Mouse (Mus musculus) testis, adult 2 months (tissue): Measurements from ENCODE around the gene Cpne2. TPM values are rescaled to one million over a fixed set of nuclear protein-coding genes. Genes with fewer than 3 reads are reported as not detected.
A peak's percentile ranks its signal among the peaks of the same experiment; 100 is the strongest.

Source experiments
- H3K27ac ChIP-seq: fragments of 200-500 bp; 2 replicates; pipeline ENCODE4 v1.5.1; 2012; ENCODE audit warnings: low read depth, low read length; ENCODE audit not compliant: control insufficient read depth, insufficient read depth
- H3K27me3 ChIP-seq: fragments of 200-500 bp; 2 replicates; pipeline ENCODE4 v1.6.1; 2012; ENCODE audit warnings: mild to moderate bottlenecking, low read length, moderate library complexity; ENCODE audit not compliant: control insufficient read depth, insufficient read depth
- H3K36me3 ChIP-seq: fragments of 200-500 bp; 2 replicates; pipeline ENCODE4 v1.6.1; 2012; ENCODE audit warnings: mild to moderate bottlenecking, low read length; ENCODE audit not compliant: control insufficient read depth, insufficient read depth
- H3K4me1 ChIP-seq: fragments of 200-500 bp; 2 replicates; pipeline ENCODE4 v1.6.1; 2012; ENCODE audit warnings: low read length; ENCODE audit not compliant: control insufficient read depth, insufficient read depth
- H3K4me3 ChIP-seq: fragments of 200-500 bp; 2 replicates; pipeline ENCODE4 v1.5.1; 2012; ENCODE audit warnings: low read depth, mild to moderate bottlenecking, low read length, moderate library complexity, mixed read lengths; ENCODE audit not compliant: control insufficient read depth
- CTCF ChIP-seq: fragments of 200-500 bp; IDR thresholded peaks from 2 replicates; pipeline ENCODE4 v1.5.1; 2012; ENCODE audit warnings: low read depth, mild to moderate bottlenecking, inconsistent platforms, low read length, moderate library complexity; ENCODE audit not compliant: control insufficient read depth, insufficient read depth, insufficient replicate concordance
- POLR2A ChIP-seq: fragments of 200-500 bp; IDR thresholded peaks from 2 replicates; pipeline ENCODE4 v1.6.1; 2012; ENCODE audit warnings: low read depth, mild to moderate bottlenecking, inconsistent platforms, low read length, moderate library complexity; ENCODE audit not compliant: control insufficient read depth
- polyA plus RNA-seq: library from polyadenylated mRNA; depleted of rRNA; stranded (reverse); fragments of >200 nt; gene quantifications from 2 replicates; pipeline ENCODE4 v1.2.3, GENCODE M21; 2012; rRNA removed

Gene Cpne2
- polyA plus RNA-seq = 3.1 and 4.2 TPM in 2 replicates

DNA sequence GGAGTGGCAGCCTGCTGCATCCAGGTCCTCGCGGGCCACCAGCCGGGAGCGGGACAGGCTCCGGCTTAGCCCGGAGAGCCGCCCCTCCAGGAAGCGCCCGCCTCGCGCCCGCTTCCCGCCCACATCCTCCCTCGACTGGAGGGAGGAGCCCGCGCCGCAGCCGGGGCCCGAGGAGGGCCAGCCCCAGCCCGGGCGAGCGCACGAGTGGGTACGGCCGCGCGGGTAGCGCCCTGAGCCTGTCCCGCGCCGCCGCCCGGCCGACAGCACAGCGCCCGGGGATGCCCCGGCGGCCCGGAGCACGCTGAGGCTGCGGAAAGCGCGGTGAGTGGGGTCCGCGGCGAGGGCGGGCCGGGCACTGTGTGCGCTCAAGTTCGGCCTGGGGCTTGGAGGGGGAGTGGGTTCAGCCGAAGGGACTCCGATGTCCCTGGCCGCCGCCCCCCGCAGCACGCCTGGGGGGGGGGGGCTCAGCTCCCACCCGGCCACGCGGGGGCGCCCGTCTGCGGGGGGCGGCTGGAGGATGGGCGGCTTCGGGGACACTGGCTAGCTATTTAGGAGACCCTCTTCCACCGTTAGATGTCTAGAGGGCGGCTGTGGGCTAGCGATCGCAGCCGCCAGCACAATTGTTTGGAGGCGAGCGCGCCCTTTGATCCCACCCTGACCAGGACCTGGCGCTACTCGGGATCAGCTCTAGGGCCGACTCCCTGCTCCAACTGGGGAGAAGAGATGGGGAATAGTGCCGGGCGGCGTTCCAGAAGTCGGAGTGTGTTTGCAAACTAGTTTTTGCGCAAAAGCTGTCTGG lies at the start of gene Cpne2:
TSS of gene Cpne2 (plus strand) at position 118 of the 799 bp plus-strand sequence.
- H3K4me1 ChIP-seq = peaks cover 11% of the 10 kb centered on the region
- no peaks in the 10 kb centered on the region; the same call in 1 of the 2 replicates for H3K27me3 ChIP-seq
- no peak within 1 kb of the TSS for H3K27ac ChIP-seq
- no peaks in the 10 kb centered on the region for H3K36me3 ChIP-seq
- TF ChIP-seq POLR2A = no peak; the same call in 1 of the 2 replicates
- TF ChIP-seq CTCF = no peak
- H3K4me3 ChIP-seq = peak within 1 kb of the TSS; percentile 81

- H3K27ac ChIP-seq = no peak overlapping the region
- TF ChIP-seq CTCF (no peak), POLR2A (no peak)
- H3K4me1 ChIP-seq = no peaks in the 10 kb centered on the region
- no peak overlapping the region for H3K4me3 ChIP-seq
- H3K36me3 ChIP-seq = no peaks in the 10 kb centered on the region
- H3K27me3 ChIP-seq = no peaks in the 10 kb centered on the region
These were observed 47.5 kb upstream of the Cpne2 start for GRCm38 (mm10) chr8:94485288-94485687.

- TF ChIP-seq POLR2A (no peak), CTCF (peak; percentile 27; the same call in 1 of the 2 replicates)
- no peak overlapping the region for H3K27ac ChIP-seq
- H3K27me3 ChIP-seq = no peaks in the 10 kb centered on the region
- H3K4me1 ChIP-seq = no peaks in the 10 kb centered on the region
- no peaks in the 10 kb centered on the region for H3K36me3 ChIP-seq
- no peak overlapping the region for H3K4me3 ChIP-seq
These were observed 46.9 kb upstream of the Cpne2 start for GRCm38 (mm10) chr8:94485882-94486281.

DNA sequence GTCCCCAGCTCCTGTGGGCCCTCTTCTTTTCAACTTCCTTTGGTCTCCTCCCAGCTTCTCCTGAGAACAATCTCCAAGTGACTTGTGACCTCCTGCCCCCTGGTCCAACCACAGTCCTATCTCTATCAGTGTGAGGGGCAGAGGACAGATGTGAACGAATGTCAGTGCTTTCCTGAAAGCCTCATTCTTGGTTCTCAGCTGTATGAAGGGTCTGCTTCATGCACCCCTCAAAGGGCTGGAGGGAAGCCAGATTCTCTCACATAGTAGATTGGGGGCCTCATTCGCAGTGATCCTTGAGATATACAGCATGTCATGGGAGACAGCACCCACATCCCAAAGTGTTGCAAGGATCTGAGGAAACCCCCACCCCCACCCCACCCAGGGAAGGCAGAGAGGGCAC lies 44.8 kb upstream of the Cpne2 start:
- H3K36me3 ChIP-seq = no peaks in the 10 kb centered on the region
- no peaks in the 10 kb centered on the region for H3K27me3 ChIP-seq
- no peaks in the 10 kb centered on the region for H3K4me1 ChIP-seq
- no peak for TF ChIP-seq POLR2A
- no peak for TF ChIP-seq CTCF
- H3K4me3 ChIP-seq = no peak overlapping the region
- no peak overlapping the region for H3K27ac ChIP-seq

- Histone ChIP-seq H3K27ac (no peak overlapping the region), H3K4me3 (no peak overlapping the region), H3K27me3 (no peaks in the 10 kb centered on the region), H3K36me3 (no peaks in the 10 kb centered on the region), H3K4me1 (no peaks in the 10 kb centered on the region)
- TF ChIP-seq CTCF (peak; percentile 14; the same call in 1 of the 2 replicates), POLR2A (no peak)
These were observed 42.8 kb upstream of the Cpne2 start for GRCm38 (mm10) chr8:94489809-94490483.

DNA sequence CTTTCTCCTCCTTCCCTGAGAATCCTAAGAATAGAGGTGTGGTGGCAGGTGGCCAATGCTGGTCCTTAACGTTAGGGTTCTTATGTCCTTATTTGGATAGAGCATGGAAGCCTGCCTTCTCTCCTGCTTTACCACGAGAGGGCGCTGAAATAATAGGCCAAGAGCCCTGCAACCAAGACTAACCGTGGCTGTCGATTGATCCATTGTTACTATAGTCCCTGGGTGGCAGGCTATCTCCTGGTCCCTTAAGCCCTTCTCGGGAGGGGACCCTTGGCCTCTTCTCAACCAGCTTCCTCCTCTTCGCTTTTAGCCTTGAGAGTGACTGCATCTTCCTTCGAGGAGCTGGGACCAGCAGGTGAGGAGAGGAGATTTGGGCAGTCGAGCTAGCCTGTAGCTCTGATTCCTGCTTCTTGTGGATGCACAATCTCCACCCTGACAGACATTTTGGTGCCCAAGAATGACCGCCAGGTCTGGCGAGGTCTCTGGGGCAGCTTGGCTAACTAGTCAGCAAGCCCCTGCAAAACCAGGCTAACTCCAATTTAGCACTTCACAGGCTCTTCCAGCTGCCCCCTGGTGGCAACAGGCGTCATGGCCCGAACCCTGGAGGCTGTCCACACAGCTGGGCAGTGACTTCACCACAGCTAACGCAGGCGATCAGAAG lies 40.6 kb upstream of the Cpne2 start:
- Histone ChIP-seq H3K27ac (no peak overlapping the region), H3K4me3 (no peak overlapping the region), H3K27me3 (no peaks in the 10 kb centered on the region), H3K36me3 (no peaks in the 10 kb centered on the region), H3K4me1 (no peaks in the 10 kb centered on the region)
- peak; percentile 64; the same call in 1 of the 2 replicates for TF ChIP-seq CTCF
- TF ChIP-seq POLR2A = no peak

DNA sequence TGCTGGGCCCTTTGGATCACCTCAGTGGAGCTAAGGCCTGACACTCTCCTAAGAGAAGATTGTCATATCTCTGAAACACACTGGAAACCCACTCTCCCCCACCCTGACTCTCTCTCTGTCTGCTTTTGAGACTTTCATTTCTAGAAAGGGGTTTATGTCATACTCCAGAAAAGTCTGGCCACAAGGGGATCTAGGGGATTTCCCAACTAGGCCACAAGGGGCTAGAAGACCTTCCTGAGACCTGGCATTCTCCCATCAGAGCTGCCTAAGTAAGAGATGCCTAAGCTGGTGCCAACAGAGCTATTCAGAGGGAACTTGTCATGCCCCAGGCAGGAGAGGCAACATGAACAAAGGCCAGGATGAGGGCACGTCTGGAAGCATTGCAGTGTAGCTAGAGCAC lies 39.5 kb upstream of the Cpne2 start:
- H3K4me1 ChIP-seq = no peaks in the 10 kb centered on the region
- H3K4me3 ChIP-seq = no peak overlapping the region
- H3K36me3 ChIP-seq = no peaks in the 10 kb centered on the region
- H3K27me3 ChIP-seq = no peaks in the 10 kb centered on the region
- TF ChIP-seq CTCF = no peak
- no peak for TF ChIP-seq POLR2A
- H3K27ac ChIP-seq = no peak overlapping the region
